ENCODE assay signal across 20 mouse cellular contexts in genomic region chr3:117791951-117792350, GRCm38 (mm10).
A peak's percentile ranks its signal among the peaks of the same experiment; 100 is the strongest.
DNase-seq lines count a peak whose midpoint lies in the region; ATAC-seq and TF ChIP-seq lines count a peak whose summit lies in the region.
"Had no signal": no experiment of that assay in that cellular context is flagged by ENCODE, and none has a peak within 500 bp of the region (broad histone marks: within the 10 kb centered on the region; RNA-seq: fewer than 3 reads in every experiment).

No protein-coding gene starts in this region.

- no peak overlapping the region for H3K4me2 ChIP-seq in embryonic facial prominence, embryonic 11.5 days (ENCODE audit: low read depth, low read length)
- H3K4me2 ChIP-seq: embryonic facial prominence, embryonic 13.5 days; embryonic facial prominence, embryonic 15.5 days; forebrain, embryonic 13.5 days had no signal

- H3K4me3 ChIP-seq in embryonic facial prominence, embryonic 11.5 days (ENCODE audit: low read depth, low read length): no peak overlapping the region
- no peak overlapping the region for H3K4me3 ChIP-seq in embryonic facial prominence, embryonic 10.5 days
- no peak overlapping the region for H3K4me3 ChIP-seq in embryonic fibroblast, embryonic 13.5 days (ENCODE audit: insufficient read depth, low read length)
- H3K4me3 ChIP-seq: embryonic facial prominence, embryonic 13.5 days; embryonic facial prominence, embryonic 15.5 days; forebrain, embryonic 13.5 days had no signal

- no peaks in the 10 kb centered on the region for H3K9me3 ChIP-seq in embryonic facial prominence, embryonic 11.5 days (replicated peaks; ENCODE audit: control insufficient read depth, low read length)
- no peaks in the 10 kb centered on the region for H3K9me3 ChIP-seq in embryonic facial prominence, embryonic 10.5 days
- H3K9me3 ChIP-seq: embryonic facial prominence, embryonic 13.5 days; embryonic facial prominence, embryonic 15.5 days; forebrain, embryonic 13.5 days had no signal

- H3K36me3 ChIP-seq in embryonic facial prominence, embryonic 11.5 days (replicated peaks; ENCODE audit: control insufficient read depth, insufficient read depth, low read depth, low read length): no peaks in the 10 kb centered on the region
- no peaks in the 10 kb centered on the region for H3K36me3 ChIP-seq in embryonic facial prominence, embryonic 10.5 days (replicated peaks)
- H3K36me3 ChIP-seq: embryonic facial prominence, embryonic 13.5 days; embryonic facial prominence, embryonic 15.5 days had no signal

- no peak overlapping the region for H3K27ac ChIP-seq in embryonic facial prominence, embryonic 11.5 days (replicated peaks; ENCODE audit: low read depth, low read length)
- H3K27ac ChIP-seq in embryonic facial prominence, embryonic 10.5 days (replicated peaks): no peak overlapping the region
- peak overlapping the region; percentile 26; the same call in 1 of the 2 replicates for H3K27ac ChIP-seq in embryonic fibroblast, embryonic 13.5 days (ENCODE audit: insufficient read depth, low read length)
- H3K27ac ChIP-seq: embryonic facial prominence, embryonic 13.5 days; embryonic facial prominence, embryonic 15.5 days; forebrain, embryonic 13.5 days had no signal

- DNase-seq in embryonic facial prominence, embryonic 11.5 days (ENCODE audit: low spot score): peak; percentile 9
- DNase-seq in embryonic facial prominence, embryonic 10.5 days (ENCODE audit: low spot score): no peak
- peak; percentile 6 for DNase-seq in 3T3-L1 (ENCODE audit: low read depth, low spot score)
- DNase-seq in NIH3T3 (ENCODE audit: low read depth): peak; percentile 42
- no peak for DNase-seq in layer of hippocampus, postnatal 14 days (ENCODE audit: low spot score in 2 of 2)
- no peak for DNase-seq in cerebellum, adult 18-20 months
- DNase-seq: adrenal gland, adult 2 months; adrenal gland, postnatal 10 days; adrenal gland, postnatal 25 days; cerebellum, adult 11-12 months; cerebellum, adult 8-10 months; cerebellum, adult 9-11 months; cerebellum, postnatal 14 days; cerebellum, postnatal 36 days; embryo, embryonic 11 days had no signal

- no peak for ATAC-seq in embryonic facial prominence, embryonic 11.5 days (replicated peaks; ENCODE audit: insufficient number of reproducible peaks, low FRiP score, low TSS enrichment, low read depth)
- ATAC-seq: forebrain, embryonic 13.5 days; forebrain, embryonic 16.5 days had no signal

- TF ChIP-seq CTCF in embryonic fibroblast, embryonic 13.5 days (IDR thresholded peaks at IDR 0.05; ENCODE audit: borderline replicate concordance, insufficient read depth, low read length): no peak

- no peaks in the 10 kb centered on the region for H3K4me1 ChIP-seq in embryonic facial prominence, embryonic 11.5 days (ENCODE audit: control insufficient read depth, insufficient read depth, low read length)
- peaks cover 5% of the 10 kb centered on the region; the same call in 1 of the 2 replicates for H3K4me1 ChIP-seq in embryonic facial prominence, embryonic 10.5 days
- H3K4me1 ChIP-seq in embryonic fibroblast, embryonic 13.5 days (ENCODE audit: control insufficient read depth, insufficient read depth, low read length): no peaks in the 10 kb centered on the region; the same call in 1 of the 2 replicates
- H3K4me1 ChIP-seq: embryonic facial prominence, embryonic 13.5 days; embryonic facial prominence, embryonic 15.5 days; forebrain, embryonic 13.5 days had no signal

- no peaks in the 10 kb centered on the region for H3K27me3 ChIP-seq in embryonic facial prominence, embryonic 11.5 days (ENCODE audit: control insufficient read depth, insufficient read depth, low read length)
- no peaks in the 10 kb centered on the region for H3K27me3 ChIP-seq in embryonic facial prominence, embryonic 10.5 days (replicated peaks; ENCODE audit: low read depth, poor library complexity, severe bottlenecking)
- H3K27me3 ChIP-seq: embryonic facial prominence, embryonic 13.5 days; embryonic facial prominence, embryonic 15.5 days; forebrain, embryonic 13.5 days had no signal

- no peak overlapping the region for H3K9ac ChIP-seq in embryonic facial prominence, embryonic 11.5 days (replicated peaks; ENCODE audit: low read length)
- H3K9ac ChIP-seq: embryonic facial prominence, embryonic 13.5 days; embryonic facial prominence, embryonic 15.5 days; forebrain, embryonic 13.5 days had no signal

- WGBS in embryonic facial prominence, embryonic 11.5 days: 74% methylated on average over 4 of the region's 4 CpGs
- WGBS in embryonic facial prominence, embryonic 10.5 days: 78% methylated on average over 4 of the region's 4 CpGs

- TF ChIP-seq POLR2A in embryonic fibroblast, embryonic 13.5 days (IDR thresholded peaks at IDR 0.05; ENCODE audit: low read depth, low read length): no peak

Comparison
In these comparisons a context has a peak if more than half of its experiments do, and no peak if none do; other contexts are left out.
1. DNase-seq: peak in embryonic facial prominence, embryonic 11.5 days (single experiment), 3T3-L1 (single experiment) and NIH3T3 (single experiment); none in embryonic facial prominence, embryonic 10.5 days (single experiment), layer of hippocampus, postnatal 14 days (0 of 2) and cerebellum, adult 18-20 months (0 of 2).